Mouse (Mus musculus): ENCODE measurements around the gene Akr1b3. TPM values are rescaled to one million over a fixed set of nuclear protein-coding genes. Genes with fewer than 3 reads are reported as not detected.

The Akr1b3 gene
- total and polyA plus RNA-seq, 2 experiments from 2014 or later, result 78.2 to 106 TPM

GRCm38 (mm10) chr6:34309526-34309925 lies 7.8 kb downstream of the Akr1b3 start:
- Histone ChIP-seq H3K36me3 (ENCODE audit: insufficient read depth, low read length) (peaks cover 20% of the 10 kb centered on the region; the same call in 1 of the 2 replicates), H3K4me1 (ENCODE audit: insufficient read depth, low read length) (no peaks in the 10 kb centered on the region), H3K27ac (no peak overlapping the region), H3K27me3 (ENCODE audit: insufficient read depth, low read length) (no peaks in the 10 kb centered on the region), H3K4me2 (ENCODE audit: low read depth, low read length) (no peak overlapping the region), H3K9me3 (ENCODE audit: low read length) (no peaks in the 10 kb centered on the region), H3K9ac (replicated peaks; ENCODE audit: low read length) (no peak overlapping the region), H3K4me3 (ENCODE audit: low read length) (no peak overlapping the region)
- WGBS, result 89% methylated on average over 6 of the region's 6 CpGs
- DNase-seq (ENCODE audit: low spot score), result no peak
- no peak for ATAC-seq
- TF ChIP-seq CTCF (IDR thresholded peaks at IDR 0.05; ENCODE audit: low read depth), result no peak

- no peak for ATAC-seq
- H3K36me3 ChIP-seq (ENCODE audit: insufficient read depth, low read length), result peaks cover 20% of the 10 kb centered on the region; the same call in 1 of the 2 replicates
These were observed 10.5 kb downstream of the Akr1b3 start for GRCm38 (mm10) chr6:34306797-34307196.

GRCm38 (mm10) chr6:34304675-34305241 lies 12.5 kb downstream of the Akr1b3 start:
- Histone ChIP-seq H3K27me3 (ENCODE audit: insufficient read depth, low read length) (no peaks in the 10 kb centered on the region), H3K4me1 (ENCODE audit: insufficient read depth, low read length) (no peaks in the 10 kb centered on the region), H3K36me3 (ENCODE audit: insufficient read depth, low read length) (peaks cover 8% of the 10 kb centered on the region; the same call in 1 of the 2 replicates), H3K9ac (replicated peaks; ENCODE audit: low read length) (no peak overlapping the region), H3K9me3 (ENCODE audit: low read length) (no peaks in the 10 kb centered on the region), H3K27ac (no peak overlapping the region), H3K4me3 (ENCODE audit: low read length) (no peak overlapping the region), H3K4me2 (ENCODE audit: low read depth, low read length) (no peak overlapping the region)
- DNase-seq (ENCODE audit: low spot score) (peak; percentile 12), ATAC-seq (peak; percentile 63; the same call in 1 of the 2 replicates)
- no peak for TF ChIP-seq CTCF (IDR thresholded peaks at IDR 0.05; ENCODE audit: low read depth)
- 70% methylated on average over 10 of the region's 10 CpGs for WGBS

More at GRCm38 (mm10) chr6:34306797-34307196, 10.5 kb downstream of the Akr1b3 start:
- Histone ChIP-seq H3K27me3 (ENCODE audit: insufficient read depth, low read length) (no peaks in the 10 kb centered on the region), H3K9ac (replicated peaks; ENCODE audit: low read length) (no peak overlapping the region), H3K4me3 (ENCODE audit: low read length) (no peak overlapping the region), H3K4me1 (ENCODE audit: insufficient read depth, low read length) (no peaks in the 10 kb centered on the region), H3K9me3 (ENCODE audit: low read length) (no peaks in the 10 kb centered on the region), H3K27ac (no peak overlapping the region), H3K4me2 (ENCODE audit: low read depth, low read length) (no peak overlapping the region)
- 78% methylated on average over 6 of the region's 6 CpGs for WGBS
- no peak for DNase-seq (ENCODE audit: low spot score)
- no peak for TF ChIP-seq CTCF (IDR thresholded peaks at IDR 0.05; ENCODE audit: low read depth)

GRCm38 (mm10) chr6:34297055-34297454 lies 20.2 kb downstream of the Akr1b3 start:
- Histone ChIP-seq H3K27ac (no peak overlapping the region), H3K4me2 (ENCODE audit: low read depth, low read length) (no peak overlapping the region), H3K27me3 (ENCODE audit: insufficient read depth, low read length) (no peaks in the 10 kb centered on the region), H3K4me1 (ENCODE audit: insufficient read depth, low read length) (no peaks in the 10 kb centered on the region), H3K4me3 (ENCODE audit: low read length) (no peak overlapping the region), H3K36me3 (ENCODE audit: insufficient read depth, low read length) (no peaks in the 10 kb centered on the region), H3K9ac (replicated peaks; ENCODE audit: low read length) (no peak overlapping the region), H3K9me3 (ENCODE audit: low read length) (no peaks in the 10 kb centered on the region)
- DNase-seq (ENCODE audit: low spot score) (no peak), ATAC-seq (no peak)
- no peak for TF ChIP-seq CTCF (IDR thresholded peaks at IDR 0.05; ENCODE audit: low read depth)
- WGBS, result 94% methylated on average over 3 of the region's 3 CpGs

- H3K4me2 ChIP-seq (ENCODE audit: low read depth, low read length), result no peak overlapping the region
- H3K4me1 ChIP-seq (ENCODE audit: insufficient read depth, low read length), result no peaks in the 10 kb centered on the region
- no peaks in the 10 kb centered on the region for H3K27me3 ChIP-seq (ENCODE audit: insufficient read depth, low read length)
- ATAC-seq, result no peak
- H3K9me3 ChIP-seq (ENCODE audit: low read length), result no peaks in the 10 kb centered on the region
- DNase-seq (ENCODE audit: low spot score), result no peak
- no peak overlapping the region for H3K9ac ChIP-seq (replicated peaks; ENCODE audit: low read length)
- H3K36me3 ChIP-seq (ENCODE audit: insufficient read depth, low read length), result no peaks in the 10 kb centered on the region
- no peak overlapping the region for H3K27ac ChIP-seq
- WGBS, result 94% methylated on average over 9 of the region's 9 CpGs
- TF ChIP-seq CTCF (IDR thresholded peaks at IDR 0.05; ENCODE audit: low read depth), result no peak
- no peak overlapping the region for H3K4me3 ChIP-seq (ENCODE audit: low read length)
These were observed 21.8 kb downstream of the Akr1b3 start for GRCm38 (mm10) chr6:34295437-34295836.

DNA sequence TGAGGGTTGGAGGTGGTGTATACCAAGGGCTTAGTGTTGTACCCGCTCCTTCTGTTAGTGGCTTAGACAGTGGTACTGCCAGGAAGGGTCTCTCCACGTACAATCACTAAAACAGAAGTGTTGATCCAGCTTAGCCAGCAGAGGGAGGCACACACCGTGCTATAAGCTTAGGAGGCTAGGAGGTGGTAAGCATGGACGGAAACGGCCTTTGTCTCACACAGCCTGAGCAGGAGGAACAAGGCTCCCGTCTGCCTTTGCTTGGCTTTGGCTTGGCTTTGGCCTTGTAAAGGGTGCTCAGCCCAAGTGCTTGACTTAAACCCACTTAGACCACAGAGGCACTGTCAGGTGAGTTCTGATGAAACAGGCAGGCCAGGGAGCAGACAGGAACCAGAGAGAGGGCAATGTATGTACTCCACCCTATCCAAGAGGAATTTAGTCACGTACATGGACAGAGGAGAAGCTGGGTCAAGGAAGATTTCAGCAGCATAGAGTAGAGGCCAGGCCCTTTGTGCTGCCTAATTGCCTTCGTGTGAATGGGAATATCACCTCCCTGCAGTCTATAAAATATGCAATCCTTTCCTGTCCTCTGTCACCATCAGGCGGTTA lies 24.3 kb downstream of the Akr1b3 start:
- H3K27ac ChIP-seq, result 0 out of 2 replicates have a peak overlapping the region, but pooled peaks have one; percentile 5

More for the DNA sequence above, 24.3 kb downstream of the Akr1b3 start:
- WGBS, result 27% methylated on average over 9 of the region's 9 CpGs
- H3K27me3 ChIP-seq (ENCODE audit: insufficient read depth, low read length), result no peaks in the 10 kb centered on the region
- H3K36me3 ChIP-seq (ENCODE audit: insufficient read depth, low read length), result no peaks in the 10 kb centered on the region
- ATAC-seq (peak; percentile 96), DNase-seq (ENCODE audit: low spot score) (peak; percentile 91)
- H3K4me1 ChIP-seq (ENCODE audit: insufficient read depth, low read length), result no peaks in the 10 kb centered on the region
- TF ChIP-seq CTCF (IDR thresholded peaks at IDR 0.05; ENCODE audit: low read depth), result peak; percentile 96
- no peaks in the 10 kb centered on the region for H3K9me3 ChIP-seq (ENCODE audit: low read length)
- H3K4me3 ChIP-seq (ENCODE audit: low read length), result no peak overlapping the region
- H3K9ac ChIP-seq (replicated peaks; ENCODE audit: low read length), result no peak overlapping the region
- H3K4me2 ChIP-seq (ENCODE audit: low read depth, low read length), result peak overlapping the region; percentile 3; the same call in 1 of the 2 replicates

All from hindbrain, postnatal 0 days (tissue).